Mouse (Mus musculus): ENCODE measurements around the gene Sfrp5. TPM values are rescaled to one million over a fixed set of nuclear protein-coding genes. Genes with fewer than 3 reads are reported as not detected.

Sfrp5 gene
- polyA plus RNA-seq, 1 experiment from 2014 or later: 8.7 TPM

- Histone ChIP-seq H3K9ac (no peak overlapping the region), H3K27ac (replicated peaks) (no peak overlapping the region), H3K27me3 (peaks cover 55% of the 10 kb centered on the region), H3K4me1 (peaks cover 16% of the 10 kb centered on the region), H3K4me2 (replicated peaks) (no peak overlapping the region), H3K36me3 (0 out of 2 replicates have a peak, but pooled peaks cover 8% of the 10 kb centered on the region), H3K9me3 (replicated peaks) (no peaks in the 10 kb centered on the region), H3K4me3 (replicated peaks) (no peak overlapping the region)
- ATAC-seq (ENCODE audit: insufficient number of reproducible peaks, low FRiP score, low TSS enrichment, low read depth): no peak
- WGBS: 34% methylated on average over 11 of the region's 11 CpGs
Measured at GRCm38 (mm10) chr19:42198026-42198425, 4.0 kb downstream of the Sfrp5 start.

- no peak overlapping the region for H3K27ac ChIP-seq (replicated peaks)
- H3K27me3 ChIP-seq: peaks cover 45% of the 10 kb centered on the region
- ATAC-seq (ENCODE audit: insufficient number of reproducible peaks, low FRiP score, low TSS enrichment, low read depth): no peak
Measured at GRCm38 (mm10) chr19:42197066-42197465, 5.0 kb downstream of the Sfrp5 start.

GRCm38 (mm10) chr19:42196378-42196777 is 5.7 kb downstream of the Sfrp5 start:
- Histone ChIP-seq H3K27ac (replicated peaks) (no peak overlapping the region), H3K4me1 (peaks cover 5% of the 10 kb centered on the region; the same call in 1 of the 2 replicates), H3K4me3 (replicated peaks) (no peak overlapping the region), H3K9me3 (replicated peaks) (no peaks in the 10 kb centered on the region), H3K36me3 (peaks cover 13% of the 10 kb centered on the region; the same call in 1 of the 2 replicates), H3K27me3 (peaks cover 38% of the 10 kb centered on the region), H3K4me2 (replicated peaks) (no peak overlapping the region), H3K9ac (no peak overlapping the region)
- 79% methylated on average over 4 of the region's 4 CpGs for WGBS
- no peak for ATAC-seq (ENCODE audit: insufficient number of reproducible peaks, low FRiP score, low TSS enrichment, low read depth)

More at GRCm38 (mm10) chr19:42197066-42197465, 5.0 kb downstream of the Sfrp5 start:
- Histone ChIP-seq H3K4me2 (replicated peaks) (no peak overlapping the region), H3K9ac (no peak overlapping the region), H3K9me3 (replicated peaks) (no peaks in the 10 kb centered on the region), H3K4me1 (peaks cover 11% of the 10 kb centered on the region), H3K36me3 (peaks cover 13% of the 10 kb centered on the region; the same call in 1 of the 2 replicates), H3K4me3 (replicated peaks) (no peak overlapping the region)
- 56% methylated on average over 4 of the region's 4 CpGs for WGBS

GRCm38 (mm10) chr19:42193311-42193710 is 8.7 kb downstream of the Sfrp5 start:
- Histone ChIP-seq H3K4me2 (replicated peaks) (no peak overlapping the region), H3K36me3 (peaks cover 21% of the 10 kb centered on the region; the same call in 1 of the 2 replicates), H3K9me3 (replicated peaks) (no peaks in the 10 kb centered on the region), H3K27ac (replicated peaks) (no peak overlapping the region), H3K4me1 (0 out of 2 replicates have a peak, but pooled peaks cover 4% of the 10 kb centered on the region), H3K9ac (no peak overlapping the region), H3K4me3 (replicated peaks) (no peak overlapping the region), H3K27me3 (peaks cover 8% of the 10 kb centered on the region)
- WGBS: 44% methylated on average over 2 of the region's 2 CpGs
- no peak for ATAC-seq (ENCODE audit: insufficient number of reproducible peaks, low FRiP score, low TSS enrichment, low read depth)

- WGBS: 26% methylated on average over 5 of the region's 5 CpGs
- Histone ChIP-seq H3K4me3 (replicated peaks) (no peak overlapping the region), H3K9me3 (replicated peaks) (no peaks in the 10 kb centered on the region), H3K4me1 (no peaks in the 10 kb centered on the region), H3K4me2 (replicated peaks) (no peak overlapping the region), H3K9ac (no peak overlapping the region), H3K36me3 (peaks cover 28% of the 10 kb centered on the region), H3K27ac (replicated peaks) (no peak overlapping the region), H3K27me3 (no peaks in the 10 kb centered on the region)
- ATAC-seq (ENCODE audit: insufficient number of reproducible peaks, low FRiP score, low TSS enrichment, low read depth): no peak
Measured at GRCm38 (mm10) chr19:42190494-42190893, 11.6 kb downstream of the Sfrp5 start.

GRCm38 (mm10) chr19:42189735-42190134 is 12.3 kb downstream of the Sfrp5 start:
- no peak for ATAC-seq (ENCODE audit: insufficient number of reproducible peaks, low FRiP score, low TSS enrichment, low read depth)
- WGBS: 71% methylated on average over 4 of the region's 4 CpGs
- H3K4me3 ChIP-seq (replicated peaks): no peak overlapping the region
- no peaks in the 10 kb centered on the region for H3K4me1 ChIP-seq
- H3K9me3 ChIP-seq (replicated peaks): no peaks in the 10 kb centered on the region
- H3K27ac ChIP-seq (replicated peaks): no peak overlapping the region
- H3K36me3 ChIP-seq: peaks cover 35% of the 10 kb centered on the region
- no peak overlapping the region for H3K9ac ChIP-seq
- no peaks in the 10 kb centered on the region for H3K27me3 ChIP-seq
- no peak overlapping the region for H3K4me2 ChIP-seq (replicated peaks)

GRCm38 (mm10) chr19:42182673-42183072 is 19.4 kb downstream of the Sfrp5 start:
- Histone ChIP-seq H3K4me1 (no peaks in the 10 kb centered on the region), H3K9ac (no peak overlapping the region), H3K9me3 (replicated peaks) (no peaks in the 10 kb centered on the region), H3K4me2 (replicated peaks) (no peak overlapping the region), H3K27ac (replicated peaks) (no peak overlapping the region), H3K36me3 (peaks cover 61% of the 10 kb centered on the region), H3K4me3 (replicated peaks) (no peak overlapping the region), H3K27me3 (no peaks in the 10 kb centered on the region)
- WGBS: 63% methylated on average over 6 of the region's 6 CpGs
- ATAC-seq (ENCODE audit: insufficient number of reproducible peaks, low FRiP score, low TSS enrichment, low read depth): no peak

GRCm38 (mm10) chr19:42179356-42179755 is 22.7 kb downstream of the Sfrp5 start:
- Histone ChIP-seq H3K9me3 (replicated peaks) (no peaks in the 10 kb centered on the region), H3K9ac (no peak overlapping the region), H3K4me2 (replicated peaks) (no peak overlapping the region), H3K36me3 (peaks cover 51% of the 10 kb centered on the region), H3K27me3 (no peaks in the 10 kb centered on the region), H3K4me3 (replicated peaks) (no peak overlapping the region), H3K4me1 (no peaks in the 10 kb centered on the region), H3K27ac (replicated peaks) (no peak overlapping the region)
- 80% methylated on average over 14 of the region's 14 CpGs for WGBS
- ATAC-seq (ENCODE audit: insufficient number of reproducible peaks, low FRiP score, low TSS enrichment, low read depth): no peak

- Histone ChIP-seq H3K4me3 (replicated peaks) (no peak overlapping the region), H3K4me1 (no peaks in the 10 kb centered on the region), H3K27me3 (no peaks in the 10 kb centered on the region), H3K9ac (no peak overlapping the region), H3K9me3 (replicated peaks) (no peaks in the 10 kb centered on the region), H3K36me3 (peaks cover 33% of the 10 kb centered on the region), H3K4me2 (replicated peaks) (no peak overlapping the region), H3K27ac (replicated peaks) (no peak overlapping the region)
- 82% methylated on average over 2 of the region's 2 CpGs for WGBS
- ATAC-seq (ENCODE audit: insufficient number of reproducible peaks, low FRiP score, low TSS enrichment, low read depth): no peak
Measured at GRCm38 (mm10) chr19:42177461-42177860, 24.6 kb downstream of the Sfrp5 start.

- Histone ChIP-seq H3K4me2 (replicated peaks) (no peak overlapping the region), H3K4me1 (peaks cover under 1% of the 10 kb centered on the region; the same call in 1 of the 2 replicates), H3K9me3 (replicated peaks) (no peaks in the 10 kb centered on the region), H3K27ac (replicated peaks) (no peak overlapping the region), H3K4me3 (replicated peaks) (no peak overlapping the region), H3K27me3 (no peaks in the 10 kb centered on the region), H3K9ac (no peak overlapping the region), H3K36me3 (peaks cover 31% of the 10 kb centered on the region)
- ATAC-seq (ENCODE audit: insufficient number of reproducible peaks, low FRiP score, low TSS enrichment, low read depth): no peak
- 62% methylated on average over 7 of the region's 7 CpGs for WGBS
Measured at GRCm38 (mm10) chr19:42176841-42177240, 25.2 kb downstream of the Sfrp5 start.

- H3K4me1 ChIP-seq: peaks cover 20% of the 10 kb centered on the region
- WGBS: 2% methylated on average over 56 of the region's 56 CpGs
- H3K9ac ChIP-seq: peak overlapping the region; percentile 84
- peak overlapping the region; percentile 86 for H3K4me2 ChIP-seq (replicated peaks)
- peaks cover 16% of the 10 kb centered on the region for H3K27me3 ChIP-seq
- H3K36me3 ChIP-seq: no peaks in the 10 kb centered on the region
- H3K9me3 ChIP-seq (replicated peaks): no peaks in the 10 kb centered on the region
- H3K27ac ChIP-seq (replicated peaks): 0 out of 2 replicates have a peak overlapping the region, but pooled peaks have one; percentile 11
- peak; percentile 89 for ATAC-seq (ENCODE audit: insufficient number of reproducible peaks, low FRiP score, low TSS enrichment, low read depth)
- H3K4me3 ChIP-seq (replicated peaks): peak overlapping the region; percentile 93
Measured at GRCm38 (mm10) chr19:42170025-42170969, 31.8 kb downstream of the Sfrp5 start.

All from embryonic facial prominence, embryonic 15.5 days (tissue).